Mouse (Mus musculus) bone marrow, adult 2 months (tissue): ENCODE measurements around the gene Clec9a.

ENCODE experiments used
- CTCF ChIP-seq: fragments of 200-500 bp; IDR thresholded peaks from 2 replicates; pipeline ENCODE4 v1.5.1; 2011; ENCODE audit warnings: low read length, control low read depth; ENCODE audit not compliant: control insufficient read depth, insufficient read depth
- POLR2A ChIP-seq: fragments of 200-500 bp; IDR thresholded peaks from 2 replicates; pipeline ENCODE4 v1.6.1; 2011; ENCODE audit warnings: low read depth, mild to moderate bottlenecking, control low read depth, low read length, borderline replicate concordance; ENCODE audit not compliant: control insufficient read depth

GRCm38 (mm10) chr6:129408562-129408961, at the start of gene Clec9a:
- TF ChIP-seq CTCF (no peak), POLR2A (no peak)
